Mouse (Mus musculus) macrophage (primary cell): ENCODE data around the gene Zdhhc1. TPM values are rescaled to one million over a fixed set of nuclear protein-coding genes. Genes with fewer than 3 reads are reported as not detected.

ENCODE experiments used
- H3K27ac ChIP-seq: fragments of 350-480 bp; formaldehyde crosslinking; 2 replicates; pipeline ENCODE4 v1.9.0; 2021
- H3K36me3 ChIP-seq: fragments of 350-480 bp; formaldehyde crosslinking; 2 replicates; pipeline ENCODE4 v1.9.0; 2021; ENCODE audit errors: inconsistent target
- H3K4me3 ChIP-seq: fragments of 350-480 bp; formaldehyde crosslinking; 2 replicates; pipeline ENCODE4 v1.9.0; 2021; ENCODE audit errors: inconsistent target
- H3K79me2 ChIP-seq: fragments of 350-480 bp; formaldehyde crosslinking; 2 replicates; pipeline ENCODE4 v1.9.0; 2021; ENCODE audit errors: inconsistent target
- WGBS: methylation state at CpG from one replicate; pipeline ENCODE4 v1.1.7; 2026; ENCODE audit warnings: inconsistent platforms; ENCODE audit not compliant: missing documents; 5-methylcytosine and 5-hydroxymethylcytosine counted together
- polyA plus RNA-seq: library from polyadenylated mRNA; stranded (reverse); fragments of 250-400 nt; gene quantifications from 3 replicates; pipeline ENCODE4 v1.2.4, GENCODE M21; 2018; ENCODE audit warnings: inconsistent platforms

The Zdhhc1 gene
- polyA plus RNA-seq, 1 experiment from 2014 or later = 7.3 TPM

DNA sequence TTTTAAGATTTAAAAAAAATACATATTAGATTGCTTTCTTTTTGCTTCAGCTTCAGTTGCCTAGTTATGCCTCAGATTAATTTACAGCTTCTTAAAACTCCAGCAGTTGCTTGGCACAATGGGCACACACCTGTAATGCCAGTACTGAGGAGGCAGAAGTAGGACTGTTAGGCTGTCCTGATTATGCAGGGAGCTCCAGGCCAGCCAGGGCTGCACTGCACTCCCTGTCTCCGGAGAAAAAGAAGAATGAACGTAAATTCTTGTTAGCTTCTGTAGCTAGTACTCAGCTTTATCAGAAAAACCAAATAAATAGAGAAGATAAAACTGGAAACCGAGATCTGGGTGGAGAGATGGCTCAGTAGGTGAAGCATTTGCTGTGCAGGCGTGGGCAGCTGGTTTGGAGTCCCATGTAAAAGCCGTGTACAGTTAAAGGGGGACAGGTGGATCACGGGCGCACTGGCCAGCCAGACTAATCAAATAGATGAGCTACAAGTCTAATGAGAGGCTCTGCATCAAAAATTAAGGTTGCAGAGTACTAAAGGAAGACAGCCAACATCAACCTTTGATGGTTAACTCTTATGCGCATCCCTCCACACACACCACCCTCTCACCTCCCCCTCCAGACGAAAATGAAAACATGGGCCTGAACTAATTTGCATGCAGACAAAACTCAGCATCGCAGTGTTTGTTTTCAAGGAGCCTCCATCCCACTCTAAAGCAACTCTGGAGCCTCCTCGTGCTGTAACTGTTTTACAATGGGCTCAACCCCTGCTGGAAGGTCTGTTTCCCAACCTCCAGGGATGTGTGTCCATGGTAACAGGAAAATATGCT is 51.2 kb downstream of the Zdhhc1 start:
- WGBS = 86% methylated on average over 11 of the region's 11 CpGs
- H3K4me3 ChIP-seq = no peak overlapping the region

GRCm38 (mm10) chr8:105442661-105443060 is 54.0 kb downstream of the Zdhhc1 start:
- 84% methylated on average over 5 of the region's 5 CpGs for WGBS
- H3K36me3 ChIP-seq = no peaks in the 10 kb centered on the region

More for the DNA sequence above, 51.2 kb downstream of the Zdhhc1 start:
- Histone ChIP-seq H3K79me2 (no peaks in the 10 kb centered on the region), H3K36me3 (no peaks in the 10 kb centered on the region), H3K27ac (no peak overlapping the region)

DNA sequence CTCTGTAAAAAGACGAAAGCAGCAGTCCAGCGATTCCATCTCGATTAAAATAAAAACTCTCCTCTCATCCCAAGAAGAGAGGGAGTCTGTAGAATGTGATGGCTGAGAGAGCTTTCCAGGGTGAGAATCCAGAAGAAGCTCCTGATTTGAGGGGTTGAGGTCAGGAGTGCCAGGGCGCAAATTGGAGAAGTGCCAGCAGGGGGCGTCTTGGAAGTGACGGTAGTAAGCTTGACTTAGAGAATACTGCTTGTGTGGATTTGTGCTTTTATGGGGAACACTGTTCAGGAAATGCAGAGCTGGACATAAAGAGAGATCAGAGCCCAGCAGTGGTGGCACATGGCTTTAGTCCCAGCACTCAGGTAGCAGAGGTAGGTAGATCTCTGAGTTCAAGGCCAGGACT is 55.3 kb downstream of the Zdhhc1 start:
- H3K27ac ChIP-seq = no peak overlapping the region
- H3K36me3 ChIP-seq = no peaks in the 10 kb centered on the region
- WGBS = 16% methylated on average over 6 of the region's 6 CpGs
- H3K4me3 ChIP-seq = no peak overlapping the region
- no peaks in the 10 kb centered on the region for H3K79me2 ChIP-seq

More at GRCm38 (mm10) chr8:105442661-105443060, 54.0 kb downstream of the Zdhhc1 start:
- no peak overlapping the region for H3K27ac ChIP-seq
- H3K4me3 ChIP-seq = no peak overlapping the region
- no peaks in the 10 kb centered on the region for H3K79me2 ChIP-seq

GRCm38 (mm10) chr8:105438865-105439264 is 57.8 kb downstream of the Zdhhc1 start:
- Histone ChIP-seq H3K79me2 (no peaks in the 10 kb centered on the region), H3K4me3 (no peak overlapping the region), H3K27ac (no peak overlapping the region), H3K36me3 (no peaks in the 10 kb centered on the region)
- WGBS = 80% methylated on average over 5 of the region's 5 CpGs

DNA sequence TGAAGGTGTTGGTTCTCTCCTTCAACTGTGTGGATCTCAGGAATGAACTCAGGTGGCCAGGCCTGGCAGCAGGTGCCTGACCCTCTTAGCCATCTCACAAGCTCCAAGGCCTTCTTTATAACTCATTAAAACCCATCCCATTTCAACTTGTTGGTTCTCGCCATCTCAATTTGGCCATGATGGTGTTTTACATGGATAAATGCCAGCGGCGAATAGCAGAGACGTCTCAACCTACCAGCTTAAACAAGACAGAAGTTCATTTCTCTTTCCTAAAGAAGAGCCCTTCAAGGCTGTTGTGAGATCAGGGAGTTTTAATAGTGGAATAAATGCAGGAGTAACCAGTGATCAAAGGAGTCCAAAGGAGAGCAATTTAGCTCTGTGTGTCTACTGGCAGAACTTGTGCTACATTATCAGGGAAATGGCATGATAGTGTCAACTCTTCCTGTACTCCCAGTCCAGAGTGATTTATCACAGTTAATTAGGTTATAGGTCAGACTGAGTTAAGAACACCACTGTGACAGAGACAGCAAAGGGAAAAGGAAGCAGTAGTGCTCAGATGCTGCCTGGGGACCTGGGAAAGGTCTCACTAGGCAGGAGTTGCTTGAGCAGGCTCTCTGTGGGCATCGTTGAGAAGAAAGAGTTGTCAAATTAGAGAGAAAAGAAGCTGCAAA is 59.5 kb downstream of the Zdhhc1 start:
- Histone ChIP-seq H3K79me2 (no peaks in the 10 kb centered on the region), H3K27ac (no peak overlapping the region), H3K36me3 (no peaks in the 10 kb centered on the region), H3K4me3 (no peak overlapping the region)
- 94% methylated on average over 5 of the region's 5 CpGs for WGBS

DNA sequence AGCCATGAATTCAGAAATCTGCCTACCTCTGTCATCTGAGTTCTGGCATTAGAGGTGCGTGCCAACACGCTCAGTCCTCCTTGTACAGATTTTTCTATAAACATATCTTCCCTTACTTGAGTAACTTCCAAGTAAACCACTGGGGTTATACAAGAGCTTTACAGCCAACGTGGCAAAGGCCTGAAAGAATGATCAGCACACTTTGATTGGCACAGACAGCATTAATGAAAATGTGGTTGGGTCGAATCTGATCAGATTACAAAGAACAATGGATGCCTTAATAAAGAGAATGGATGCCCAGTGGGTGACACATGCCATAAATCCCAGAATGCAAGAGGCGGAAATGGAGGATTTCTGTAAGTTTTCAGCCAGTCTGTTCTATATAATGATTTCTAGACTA is 60.5 kb downstream of the Zdhhc1 start:
- Histone ChIP-seq H3K36me3 (no peaks in the 10 kb centered on the region), H3K79me2 (no peaks in the 10 kb centered on the region), H3K27ac (no peak overlapping the region), H3K4me3 (no peak overlapping the region)
- WGBS = 85% methylated on average over 5 of the region's 5 CpGs

GRCm38 (mm10) chr8:105434136-105434535 is 62.6 kb downstream of the Zdhhc1 start:
- Histone ChIP-seq H3K36me3 (no peaks in the 10 kb centered on the region), H3K79me2 (no peaks in the 10 kb centered on the region), H3K27ac (no peak overlapping the region), H3K4me3 (no peak overlapping the region)
- 93% methylated on average over 5 of the region's 5 CpGs for WGBS

GRCm38 (mm10) chr8:105433511-105433910 is 63.2 kb downstream of the Zdhhc1 start:
- Histone ChIP-seq H3K4me3 (no peak overlapping the region), H3K27ac (no peak overlapping the region), H3K79me2 (no peaks in the 10 kb centered on the region), H3K36me3 (no peaks in the 10 kb centered on the region)
- 89% methylated on average over 5 of the region's 5 CpGs for WGBS

- H3K27ac ChIP-seq = no peak overlapping the region
- no peaks in the 10 kb centered on the region for H3K36me3 ChIP-seq
- H3K4me3 ChIP-seq = no peak overlapping the region
- 81% methylated on average over 5 of the region's 6 CpGs for WGBS
- H3K79me2 ChIP-seq = no peaks in the 10 kb centered on the region
These were observed 63.7 kb downstream of the Zdhhc1 start for GRCm38 (mm10) chr8:105433021-105433420.

- Histone ChIP-seq H3K79me2 (no peaks in the 10 kb centered on the region), H3K36me3 (no peaks in the 10 kb centered on the region), H3K27ac (no peak overlapping the region), H3K4me3 (no peak overlapping the region)
- WGBS = 85% methylated on average over 7 of the region's 7 CpGs
These were observed 64.8 kb downstream of the Zdhhc1 start for GRCm38 (mm10) chr8:105431743-105432515.

DNA sequence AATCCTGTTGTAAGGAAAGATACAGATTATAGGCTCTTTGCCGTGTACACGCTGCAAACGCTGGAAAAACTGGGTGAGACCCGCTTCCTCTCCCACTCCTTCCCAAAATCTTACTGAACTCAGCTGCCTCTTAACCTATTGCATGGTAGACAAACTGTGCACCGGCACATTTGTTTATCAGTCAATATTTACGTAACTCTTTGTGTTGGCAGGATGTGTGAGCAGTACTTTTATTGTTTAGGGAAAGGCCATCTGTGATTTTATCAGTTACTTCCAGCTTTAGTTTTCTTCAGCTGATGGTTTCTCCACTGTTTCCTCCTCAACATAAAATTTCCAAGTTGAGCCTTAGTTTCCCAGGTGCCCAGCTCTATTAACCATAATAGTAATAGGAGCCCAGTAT is 69.8 kb downstream of the Zdhhc1 start:
- H3K79me2 ChIP-seq = no peaks in the 10 kb centered on the region
- H3K4me3 ChIP-seq = no peak overlapping the region
- WGBS = 76% methylated on average over 6 of the region's 6 CpGs
- no peak overlapping the region for H3K27ac ChIP-seq
- H3K36me3 ChIP-seq = no peaks in the 10 kb centered on the region

Other genes starting within 250 kb of the Zdhhc1 start
- 1.8 to 2.8 TPM (median 2.4 TPM) in 3 replicates for gene B3gnt9, start 241.7 kb downstream of the Zdhhc1 start, polyA plus RNA-seq
- gene Tradd, start 232.3 kb downstream of the Zdhhc1 start, polyA plus RNA-seq = 8.4 to 20.0 TPM (median 19.9 TPM) in 3 replicates
- gene Fbxl8, start 232.3 kb downstream of the Zdhhc1 start, polyA plus RNA-seq = 2.1 to 7.5 TPM (median 3.9 TPM) in 3 replicates
- 2.9 to 8.0 TPM (median 3.4 TPM) in 3 replicates for gene Hsf4, start 227.1 kb downstream of the Zdhhc1 start, polyA plus RNA-seq
- gene Nol3, start 220.8 kb downstream of the Zdhhc1 start, polyA plus RNA-seq = 0.16 to 0.77 TPM (median 0.73 TPM) in 3 replicates
- 0.79 to 3.9 TPM (median 1.5 TPM) in 3 replicates for gene 4931428F04Rik, start 207.0 kb downstream of the Zdhhc1 start, polyA plus RNA-seq
- gene Exoc3l, start 200.8 kb downstream of the Zdhhc1 start, polyA plus RNA-seq = 0.19 to 0.32 TPM in 2 of 3 replicates, not detected in the other
- 30.2 to 47.0 TPM (median 34.1 TPM) in 3 replicates for gene E2f4, start 199.2 kb downstream of the Zdhhc1 start, polyA plus RNA-seq
- 0.29 to 0.43 TPM (median 0.33 TPM) in 3 replicates for gene Elmo3, start 191.3 kb downstream of the Zdhhc1 start, polyA plus RNA-seq
- gene Lrrc29, start 170.6 kb downstream of the Zdhhc1 start, polyA plus RNA-seq = 0.63 to 1.4 TPM (median 0.77 TPM) in 3 replicates
- gene Tmem208, start 170.5 kb downstream of the Zdhhc1 start, polyA plus RNA-seq = 19.5 to 78.9 TPM (median 58.8 TPM) in 3 replicates
- gene Fhod1, start 148.9 kb downstream of the Zdhhc1 start, polyA plus RNA-seq = 5.6 to 17.0 TPM (median 9.8 TPM) in 3 replicates
- 0.36 to 0.94 TPM (median 0.36 TPM) in 3 replicates for gene Slc9a5, start 148.1 kb downstream of the Zdhhc1 start, polyA plus RNA-seq
- not detected in 3 replicates for gene Plekhg4, start 123.6 kb downstream of the Zdhhc1 start, polyA plus RNA-seq
- gene Kctd19, start 83.4 kb downstream of the Zdhhc1 start, polyA plus RNA-seq = not detected in 3 replicates
- gene Lrrc36, start 83.3 kb downstream of the Zdhhc1 start, polyA plus RNA-seq = 0.13 TPM in 1 of 3 replicates, not detected in the others
- 0.20 to 1.0 TPM (median 0.49 TPM) in 3 replicates for gene Tppp3, start 25.4 kb downstream of the Zdhhc1 start, polyA plus RNA-seq
- not detected in 3 replicates for gene Hsd11b2, start 21.9 kb upstream of the Zdhhc1 start, polyA plus RNA-seq
- 238 to 301 TPM (median 263 TPM) in 3 replicates for gene Atp6v0d1, start 69.1 kb upstream of the Zdhhc1 start, polyA plus RNA-seq
- gene Ripor1, start 108.4 kb upstream of the Zdhhc1 start, polyA plus RNA-seq = 13.3 to 20.5 TPM (median 14.5 TPM) in 3 replicates
- gene Ctcf, start 139.7 kb upstream of the Zdhhc1 start, polyA plus RNA-seq = 38.0 to 50.3 TPM (median 38.3 TPM) in 3 replicates
- gene Agrp, start 140.5 kb upstream of the Zdhhc1 start, polyA plus RNA-seq = not detected in 3 replicates
- gene Carmil2, start 189.4 kb upstream of the Zdhhc1 start, polyA plus RNA-seq = 0.13 TPM in 1 of 3 replicates, not detected in the others
- gene Acd, start 204.2 kb upstream of the Zdhhc1 start, polyA plus RNA-seq = 14.9 to 20.7 TPM (median 19.5 TPM) in 3 replicates
- gene Pard6a, start 204.2 kb upstream of the Zdhhc1 start, polyA plus RNA-seq = 2.9 to 8.1 TPM (median 6.1 TPM) in 3 replicates
- not detected in 3 replicates for gene 4933405L10Rik, start 210.8 kb upstream of the Zdhhc1 start, polyA plus RNA-seq
- gene Enkd1, start 211.3 kb upstream of the Zdhhc1 start, polyA plus RNA-seq = 1.4 to 6.3 TPM (median 3.2 TPM) in 3 replicates